Mouse (Mus musculus) T-helper 2 cell (primary cell): Measurements from ENCODE around the gene Tspan5.

Experiments
- in situ Hi-C: fragments of 300-600 bp; cut with MboI, MseI; formaldehyde crosslinking; loops from one replicate; pipeline ENCODE4 v1.15.1; 2025; ENCODE audit warnings: high pct_unique_total_duplicates

The Tspan5 gene

GRCm38 (mm10) chr3:138741649-138742565, at the start of gene Tspan5:
Tspan5 (plus strand) TSS chr3:138742195.
- in situ Hi-C loops, result no loop called here

DNA sequence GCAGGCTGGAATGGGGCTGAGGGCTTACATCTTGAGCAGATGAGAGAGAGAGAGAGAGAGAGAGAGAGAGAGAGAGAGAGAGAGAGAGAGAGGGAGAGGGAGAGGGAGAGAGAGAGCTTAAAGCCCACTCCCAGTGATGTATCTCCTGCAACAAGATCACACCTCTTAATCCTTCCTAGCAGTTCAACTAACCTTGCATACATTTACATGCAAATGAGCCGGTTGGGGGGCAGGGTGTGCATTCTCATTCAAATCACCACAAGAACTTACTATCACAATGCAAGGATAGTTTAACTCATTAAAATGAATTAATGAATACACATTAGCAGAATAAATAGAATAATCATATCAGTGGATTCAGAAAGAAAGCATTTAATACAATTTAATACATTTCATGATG, 49.7 kb upstream of the Tspan5 start:
- in situ Hi-C loops, result no loop called here

DNA sequence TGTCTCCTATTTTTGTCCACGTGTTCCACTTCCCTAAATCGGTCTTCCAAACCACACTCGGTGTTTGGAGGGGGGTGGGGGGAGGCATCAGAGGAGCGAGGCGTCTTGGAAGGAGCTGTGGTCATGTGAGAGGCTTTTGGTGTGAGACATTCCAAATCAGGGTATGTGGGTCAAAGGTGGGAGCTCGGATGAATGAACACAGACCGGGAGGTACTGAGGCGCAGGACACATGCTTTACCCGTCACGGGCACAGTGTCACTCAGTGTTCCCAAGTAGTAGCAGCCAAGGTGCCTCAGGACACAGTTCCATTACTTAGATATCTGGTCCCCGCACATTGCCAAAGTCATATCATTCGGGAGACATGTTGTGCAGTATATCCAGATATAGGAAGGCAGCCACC, 38.6 kb upstream of the Tspan5 start:
- in situ Hi-C loops, result no loop called here

- in situ Hi-C loops, result no loop called here
These were observed 37.5 kb upstream of the Tspan5 start for GRCm38 (mm10) chr3:138704469-138704868.

DNA sequence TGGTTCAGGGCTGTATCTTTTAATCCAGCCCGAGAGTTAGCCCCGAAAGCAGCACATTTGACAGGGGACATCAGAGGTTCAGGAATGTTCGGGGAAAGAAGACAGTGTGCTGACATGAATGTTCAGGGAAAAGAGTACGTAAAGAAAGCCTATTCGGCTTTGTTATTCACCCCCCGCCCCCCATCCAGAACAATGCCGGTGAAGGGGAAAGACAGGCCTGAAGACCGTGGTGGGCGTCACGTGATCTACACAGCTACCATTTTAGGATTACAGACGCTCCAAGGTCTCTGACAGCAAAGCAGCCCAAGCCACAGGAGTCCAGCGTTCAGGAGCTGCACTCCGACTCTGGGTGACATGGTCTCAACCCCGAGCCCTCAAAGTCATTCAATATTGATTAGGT, 36.1 kb upstream of the Tspan5 start:
- in situ Hi-C loops, result no loop called here

DNA sequence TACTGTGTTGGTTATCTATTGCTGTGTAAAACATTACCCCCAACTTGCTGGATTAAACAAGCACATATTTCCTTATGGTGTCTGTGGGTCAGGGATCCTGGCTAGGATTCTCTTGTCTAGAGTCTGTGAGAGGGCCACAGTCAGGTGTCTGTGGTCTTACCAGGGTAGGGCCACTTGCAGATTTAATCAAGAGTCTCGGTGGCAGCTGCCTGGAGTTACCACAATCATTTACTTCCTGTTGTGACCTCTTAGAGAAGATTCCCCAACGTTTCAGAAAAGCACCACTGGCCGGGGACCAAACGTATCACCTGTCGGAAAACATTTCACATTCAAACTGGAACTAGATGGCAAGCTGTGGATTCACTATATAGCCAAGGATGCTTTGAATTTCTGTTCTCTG, 32.8 kb upstream of the Tspan5 start:
- in situ Hi-C loops, result no loop called here

DNA sequence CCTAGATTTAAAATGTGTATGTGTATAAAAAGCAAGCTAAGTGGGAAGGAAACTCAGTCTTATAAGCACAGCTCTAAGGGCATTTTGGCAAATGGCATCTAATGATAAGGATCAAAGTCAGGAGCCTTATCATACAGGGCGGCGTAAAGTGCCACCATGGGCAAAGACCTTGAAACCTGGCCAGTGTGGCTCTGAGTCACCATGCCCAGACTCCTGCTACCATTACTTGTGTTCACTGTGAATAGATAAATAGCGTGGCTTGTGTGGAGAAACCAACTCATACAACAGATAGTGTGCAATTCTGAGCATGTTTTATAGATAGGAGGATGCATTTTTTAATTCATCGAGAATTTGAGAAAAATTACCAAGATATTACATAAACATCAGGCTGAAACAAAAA, 30.0 kb upstream of the Tspan5 start:
- in situ Hi-C loops, result no loop called here

DNA sequence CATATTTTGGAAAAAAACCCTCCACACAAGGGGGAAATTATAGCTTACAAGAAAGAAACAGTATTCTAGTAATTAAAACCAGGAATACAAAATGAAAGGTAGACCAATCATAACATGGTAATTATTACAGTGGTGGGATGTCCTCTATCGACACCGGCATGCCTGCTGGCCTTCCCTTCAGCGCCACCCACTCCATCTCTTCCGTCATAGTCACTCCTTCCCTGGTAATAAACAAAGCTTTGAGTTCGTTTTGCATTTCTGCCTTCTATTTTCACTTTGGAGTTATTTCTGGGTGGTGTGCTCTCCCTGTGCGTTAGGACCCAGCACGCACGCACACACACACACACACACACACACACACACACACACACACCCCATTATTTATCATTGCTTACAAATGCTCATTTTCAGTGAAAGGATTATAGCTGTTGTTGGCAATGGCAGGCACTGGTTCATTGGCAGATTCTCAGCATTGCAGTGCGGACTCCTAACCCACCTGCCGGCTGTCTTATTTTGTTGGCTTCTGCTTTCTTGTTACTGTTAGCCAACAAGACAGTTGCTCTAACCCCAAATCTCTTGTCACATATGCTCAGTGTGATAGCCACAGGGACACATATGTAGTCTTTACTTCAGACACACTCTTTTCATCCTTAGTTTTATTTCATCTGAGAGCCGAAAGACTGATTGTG, 29.4 kb upstream of the Tspan5 start:
- in situ Hi-C loops, result no loop called here

DNA sequence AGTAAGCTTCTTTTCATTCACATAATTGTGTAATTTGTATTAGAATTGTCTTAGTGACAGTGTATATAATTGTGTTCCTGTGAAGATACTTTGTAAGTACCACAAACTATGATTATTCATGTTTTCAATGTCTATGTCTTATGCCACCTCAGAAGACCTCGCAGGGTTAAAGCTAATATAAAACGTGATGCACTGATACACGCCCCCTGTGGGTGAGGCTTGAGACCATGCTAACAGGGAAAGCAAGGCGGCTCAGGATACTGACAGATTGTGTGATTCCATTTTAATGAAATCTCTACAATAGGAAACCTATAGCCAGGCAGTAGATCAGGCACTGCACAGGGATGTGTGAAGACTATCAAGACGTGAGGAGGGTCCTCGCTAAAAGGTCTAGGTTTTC, 28.9 kb upstream of the Tspan5 start:
- in situ Hi-C loops, result no loop called here

GRCm38 (mm10) chr3:138714788-138715187, 27.2 kb upstream of the Tspan5 start:
- in situ Hi-C loops, result no loop called here

- in situ Hi-C loops, result no loop called here
These were observed 26.8 kb upstream of the Tspan5 start for GRCm38 (mm10) chr3:138715212-138715611.

GRCm38 (mm10) chr3:138717040-138717439, 25.0 kb upstream of the Tspan5 start:
- in situ Hi-C loops, result no loop called here

DNA sequence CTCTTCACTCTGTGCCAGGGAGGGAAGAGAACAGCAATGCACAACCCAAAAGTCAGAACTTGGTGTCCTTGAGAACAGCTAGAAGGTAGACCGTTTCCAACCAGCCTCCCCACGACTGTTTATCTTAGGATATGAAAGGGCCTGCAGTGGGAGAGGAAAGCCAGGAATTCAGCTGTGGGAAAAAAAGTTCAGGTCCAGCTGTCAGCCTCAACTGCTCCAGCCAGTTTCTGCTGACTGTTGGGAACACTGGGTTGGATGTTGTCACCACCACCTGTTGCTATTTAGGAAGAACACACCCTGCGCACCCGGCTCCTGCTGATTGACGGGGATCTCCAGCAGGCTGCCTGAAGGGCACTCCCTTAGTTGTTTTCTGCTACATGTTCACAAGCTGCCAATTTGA, 19.8 kb upstream of the Tspan5 start:
- in situ Hi-C loops, result no loop called here

DNA sequence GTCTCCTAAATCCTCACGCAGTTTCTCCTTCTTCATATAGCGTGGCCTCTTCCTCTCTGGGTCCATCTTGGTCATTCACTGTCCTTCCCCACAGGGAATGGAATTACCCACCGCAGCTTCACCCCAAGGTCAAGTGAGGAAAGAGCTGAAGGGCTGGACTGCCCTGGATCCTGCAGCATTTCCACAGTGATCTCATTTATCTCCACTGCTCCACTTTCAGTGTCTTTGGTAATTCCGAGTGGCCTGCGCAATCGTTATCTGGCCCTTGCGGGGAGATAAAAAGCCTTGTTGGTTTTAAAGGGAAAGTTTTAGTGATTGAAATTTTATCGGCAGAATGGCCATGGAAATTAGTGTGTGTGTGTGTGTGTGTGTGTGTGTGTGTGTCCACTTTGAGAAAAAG, 14.4 kb upstream of the Tspan5 start:
- in situ Hi-C loops, result no loop called here

- in situ Hi-C loops, result no loop called here
These were observed 13.2 kb upstream of the Tspan5 start for GRCm38 (mm10) chr3:138728840-138729239.

DNA sequence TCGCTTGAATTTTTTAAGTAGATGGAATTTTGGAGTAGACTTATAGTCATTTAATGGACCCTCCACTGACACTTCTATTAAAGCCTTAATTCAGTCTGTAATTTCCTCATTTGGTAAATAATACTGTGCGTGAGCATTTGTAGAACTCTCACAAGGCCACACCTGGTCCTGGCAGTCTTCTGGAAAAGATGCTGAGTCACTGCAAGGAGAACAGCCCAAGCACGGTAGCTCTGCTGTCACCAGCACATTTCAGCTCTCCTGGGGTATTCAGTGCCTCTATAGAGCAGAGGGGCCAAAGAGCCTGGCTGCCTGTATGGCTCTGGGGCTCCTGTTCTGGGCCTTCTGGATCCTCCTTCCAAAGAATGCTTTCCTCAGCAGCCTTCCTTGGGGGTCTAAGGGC, 11.2 kb upstream of the Tspan5 start:
- in situ Hi-C loops, result no loop called here

DNA sequence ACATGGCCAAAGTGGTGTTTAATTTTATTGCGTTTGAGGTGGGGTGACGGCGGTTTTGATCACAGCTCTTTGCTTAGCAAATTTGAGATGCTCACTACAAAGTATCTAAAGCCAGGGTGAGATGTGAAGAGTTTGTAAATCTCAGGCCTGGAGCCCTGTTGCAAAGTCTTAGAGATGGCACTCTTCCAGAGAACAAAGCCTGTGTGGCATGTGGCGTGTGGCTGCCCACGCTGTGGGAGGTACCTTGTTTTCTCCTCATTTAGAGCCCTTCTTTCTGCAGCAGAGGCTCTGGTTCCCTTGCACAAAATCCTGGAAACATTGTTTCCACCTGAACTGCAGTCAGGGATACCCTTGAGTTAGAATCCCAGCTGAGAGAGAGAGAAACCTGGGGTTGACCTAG, 6.2 kb upstream of the Tspan5 start:
- in situ Hi-C loops, result no loop called here

DNA sequence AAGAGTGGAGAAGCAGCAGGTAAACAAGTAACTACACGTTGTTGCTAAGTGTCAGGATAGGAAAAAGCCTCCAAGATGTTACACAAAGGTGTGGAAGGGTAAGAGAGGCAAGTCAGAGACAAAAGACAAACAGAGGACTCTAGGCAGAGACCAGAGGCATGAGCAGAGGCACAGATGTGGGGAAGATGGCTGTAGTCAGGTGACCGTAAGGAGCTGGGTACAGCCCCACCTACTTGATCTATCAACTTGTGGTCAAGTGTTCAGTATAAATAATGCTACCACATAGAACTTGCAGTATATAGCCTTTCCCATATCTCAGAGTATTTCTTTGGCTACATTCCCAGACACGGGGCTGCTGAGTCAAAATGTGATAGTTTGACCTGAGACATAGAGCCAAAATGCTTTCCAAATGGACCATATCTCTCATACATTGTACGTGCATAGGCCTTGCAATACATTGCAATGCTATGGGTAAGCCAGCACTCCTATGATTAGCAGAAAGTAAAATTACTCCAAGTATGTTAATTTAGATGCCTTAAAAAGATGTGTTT, 2.8 kb upstream of the Tspan5 start:
- in situ Hi-C loops, result no loop called here

DNA sequence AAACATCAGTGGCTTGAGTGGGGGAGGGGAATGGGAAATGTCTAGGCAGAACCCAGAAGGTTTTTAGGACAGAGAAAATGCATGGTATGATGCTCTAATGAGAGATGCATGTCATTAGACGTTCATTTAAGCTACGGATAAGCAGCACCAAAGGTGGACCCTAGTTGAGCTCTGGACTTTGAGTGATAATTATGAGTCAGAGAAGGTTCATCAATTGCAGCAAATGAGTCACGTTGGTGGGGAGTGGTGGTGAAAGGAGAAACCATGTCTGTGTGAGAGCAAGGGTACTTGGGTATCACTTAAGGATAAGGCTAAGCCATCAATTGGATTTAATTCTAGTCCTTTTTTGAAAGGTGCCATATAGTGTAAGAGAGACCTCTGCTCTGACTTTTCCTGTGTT, 1.7 kb upstream of the Tspan5 start:
- in situ Hi-C loops, result no loop called here

DNA sequence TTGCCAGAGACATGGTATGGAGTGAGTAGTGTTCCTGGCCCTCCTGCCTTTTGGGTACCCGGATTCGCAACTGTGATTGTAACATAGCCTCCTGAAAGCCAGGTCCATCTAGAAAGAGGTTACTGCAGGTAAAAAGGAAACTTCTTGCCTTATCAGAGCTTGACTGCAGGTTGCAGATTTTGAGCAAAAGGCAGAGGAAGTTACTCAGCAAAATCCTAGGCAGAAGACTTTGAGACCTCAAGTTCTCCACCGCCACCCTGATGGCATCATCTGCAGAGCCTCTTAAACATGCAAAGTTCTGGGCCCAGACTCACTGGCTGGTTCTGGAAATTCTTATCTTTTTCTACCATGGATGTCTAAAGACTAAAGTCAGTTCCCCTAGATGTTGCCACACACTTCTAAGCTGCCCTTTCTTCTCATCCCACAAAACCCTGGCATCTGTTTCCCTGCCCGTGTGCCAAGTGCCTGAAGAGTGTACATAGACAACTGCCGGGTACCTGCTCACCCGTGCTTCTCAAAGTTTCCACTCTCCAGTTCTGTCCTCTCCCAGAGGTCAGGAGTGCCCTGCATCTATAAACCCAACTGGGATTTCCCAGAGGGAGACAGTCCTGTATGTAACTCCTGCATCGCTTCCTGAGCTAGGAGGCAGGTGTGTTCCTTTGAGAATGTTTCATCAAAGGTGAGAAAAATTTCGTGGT, 1.0 kb upstream of the Tspan5 start:
- in situ Hi-C loops, result no loop called here

GRCm38 (mm10) chr3:138742566-138742930, 553 bp downstream of the Tspan5 start:
- in situ Hi-C loops, result no loop called here

- in situ Hi-C loops, result no loop called here
These were observed 1.2 kb downstream of the Tspan5 start for GRCm38 (mm10) chr3:138743061-138743671.
